Mouse (Mus musculus): ENCODE results near the gene Tmem63b. TPM values are rescaled to one million over a fixed set of nuclear protein-coding genes. Genes with fewer than 3 reads are reported as not detected.

The Tmem63b gene
- polyA plus RNA-seq, 1 experiment from 2014 or later: 88.2 TPM

- no peak for ATAC-seq
- Histone ChIP-seq H3K27me3 (replicated peaks; ENCODE audit: insufficient read depth, low read length) (no peaks in the 10 kb centered on the region), H3K9me3 (ENCODE audit: low read length) (no peaks in the 10 kb centered on the region), H3K27ac (ENCODE audit: low read length) (no peak overlapping the region), H3K4me1 (ENCODE audit: insufficient read depth, low read depth, low read length) (no peaks in the 10 kb centered on the region), H3K36me3 (ENCODE audit: insufficient read depth, low read length) (peaks cover 29% of the 10 kb centered on the region), H3K4me2 (replicated peaks; ENCODE audit: low read depth, low read length) (no peak overlapping the region), H3K4me3 (ENCODE audit: low read depth, low read length) (no peak overlapping the region), H3K9ac (replicated peaks; ENCODE audit: low read depth) (no peak overlapping the region)
- no peak for DNase-seq (ENCODE audit: low spot score)
- no peak for TF ChIP-seq EP300 (IDR thresholded peaks at IDR 0.05)
- TF ChIP-seq CTCF (IDR thresholded peaks at IDR 0.05): no peak
- WGBS: 78% methylated on average over 2 of the region's 2 CpGs
Measured at GRCm38 (mm10) chr17:45672598-45672997, 14.1 kb downstream of the Tmem63b start.

- Histone ChIP-seq H3K9ac (replicated peaks; ENCODE audit: low read depth) (no peak overlapping the region), H3K27me3 (replicated peaks; ENCODE audit: insufficient read depth, low read length) (no peaks in the 10 kb centered on the region), H3K9me3 (ENCODE audit: low read length) (no peaks in the 10 kb centered on the region), H3K36me3 (ENCODE audit: insufficient read depth, low read length) (peaks cover 33% of the 10 kb centered on the region), H3K4me1 (ENCODE audit: insufficient read depth, low read depth, low read length) (no peaks in the 10 kb centered on the region), H3K4me3 (ENCODE audit: low read depth, low read length) (no peak overlapping the region), H3K4me2 (replicated peaks; ENCODE audit: low read depth, low read length) (no peak overlapping the region), H3K27ac (ENCODE audit: low read length) (no peak overlapping the region)
- DNase-seq (ENCODE audit: low spot score) (no peak), ATAC-seq (0 out of 2 replicates have a peak, but pooled peaks have one; percentile 25)
- TF ChIP-seq EP300 (IDR thresholded peaks at IDR 0.05) (no peak), CTCF (IDR thresholded peaks at IDR 0.05) (peak; percentile 61)
- WGBS: 92% methylated on average over 1 of the region's 1 CpGs
Measured at GRCm38 (mm10) chr17:45671821-45672220, 14.9 kb downstream of the Tmem63b start.

GRCm38 (mm10) chr17:45667986-45668385, 18.7 kb downstream of the Tmem63b start:
- ATAC-seq (no peak), DNase-seq (ENCODE audit: low spot score) (no peak)
- no peak overlapping the region for H3K4me2 ChIP-seq (replicated peaks; ENCODE audit: low read depth, low read length)
- WGBS: 85% methylated on average over 10 of the region's 10 CpGs
- TF ChIP-seq CTCF (IDR thresholded peaks at IDR 0.05) (no peak), EP300 (IDR thresholded peaks at IDR 0.05) (no peak)
- peaks cover 29% of the 10 kb centered on the region for H3K36me3 ChIP-seq (ENCODE audit: insufficient read depth, low read length)
- H3K4me3 ChIP-seq (ENCODE audit: low read depth, low read length): no peak overlapping the region
- H3K27me3 ChIP-seq (replicated peaks; ENCODE audit: insufficient read depth, low read length): no peaks in the 10 kb centered on the region
- H3K9ac ChIP-seq (replicated peaks; ENCODE audit: low read depth): no peak overlapping the region
- H3K4me1 ChIP-seq (ENCODE audit: insufficient read depth, low read depth, low read length): no peaks in the 10 kb centered on the region
- no peak overlapping the region for H3K27ac ChIP-seq (ENCODE audit: low read length)
- no peaks in the 10 kb centered on the region for H3K9me3 ChIP-seq (ENCODE audit: low read length)

GRCm38 (mm10) chr17:45667481-45667880, 19.2 kb downstream of the Tmem63b start:
- 86% methylated on average over 9 of the region's 10 CpGs for WGBS
- Histone ChIP-seq H3K4me3 (ENCODE audit: low read depth, low read length) (no peak overlapping the region), H3K9ac (replicated peaks; ENCODE audit: low read depth) (no peak overlapping the region), H3K4me2 (replicated peaks; ENCODE audit: low read depth, low read length) (no peak overlapping the region), H3K36me3 (ENCODE audit: insufficient read depth, low read length) (peaks cover 24% of the 10 kb centered on the region), H3K9me3 (ENCODE audit: low read length) (no peaks in the 10 kb centered on the region), H3K27me3 (replicated peaks; ENCODE audit: insufficient read depth, low read length) (no peaks in the 10 kb centered on the region), H3K27ac (ENCODE audit: low read length) (no peak overlapping the region), H3K4me1 (ENCODE audit: insufficient read depth, low read depth, low read length) (no peaks in the 10 kb centered on the region)
- TF ChIP-seq EP300 (IDR thresholded peaks at IDR 0.05) (no peak), CTCF (IDR thresholded peaks at IDR 0.05) (no peak)
- DNase-seq (ENCODE audit: low spot score) (no peak), ATAC-seq (no peak)

GRCm38 (mm10) chr17:45666091-45666490, 20.6 kb downstream of the Tmem63b start:
- Histone ChIP-seq H3K4me1 (ENCODE audit: insufficient read depth, low read depth, low read length) (no peaks in the 10 kb centered on the region), H3K27ac (ENCODE audit: low read length) (no peak overlapping the region), H3K27me3 (replicated peaks; ENCODE audit: insufficient read depth, low read length) (no peaks in the 10 kb centered on the region), H3K9me3 (ENCODE audit: low read length) (no peaks in the 10 kb centered on the region), H3K4me3 (ENCODE audit: low read depth, low read length) (no peak overlapping the region), H3K9ac (replicated peaks; ENCODE audit: low read depth) (no peak overlapping the region), H3K4me2 (replicated peaks; ENCODE audit: low read depth, low read length) (no peak overlapping the region), H3K36me3 (ENCODE audit: insufficient read depth, low read length) (peaks cover 24% of the 10 kb centered on the region; the same call in 1 of the 2 replicates)
- TF ChIP-seq CTCF (IDR thresholded peaks at IDR 0.05) (no peak), EP300 (IDR thresholded peaks at IDR 0.05) (no peak)
- DNase-seq (ENCODE audit: low spot score) (no peak), ATAC-seq (no peak)
- 76% methylated on average over 11 of the region's 11 CpGs for WGBS

- Histone ChIP-seq H3K36me3 (ENCODE audit: insufficient read depth, low read length) (peaks cover 19% of the 10 kb centered on the region; the same call in 1 of the 2 replicates), H3K4me2 (replicated peaks; ENCODE audit: low read depth, low read length) (no peak overlapping the region), H3K4me1 (ENCODE audit: insufficient read depth, low read depth, low read length) (no peaks in the 10 kb centered on the region), H3K4me3 (ENCODE audit: low read depth, low read length) (no peak overlapping the region), H3K27me3 (replicated peaks; ENCODE audit: insufficient read depth, low read length) (no peaks in the 10 kb centered on the region), H3K9me3 (ENCODE audit: low read length) (no peaks in the 10 kb centered on the region), H3K27ac (ENCODE audit: low read length) (no peak overlapping the region), H3K9ac (replicated peaks; ENCODE audit: low read depth) (no peak overlapping the region)
- DNase-seq (ENCODE audit: low spot score) (no peak), ATAC-seq (no peak)
- 77% methylated on average over 13 of the region's 13 CpGs for WGBS
- no peak for TF ChIP-seq EP300 (IDR thresholded peaks at IDR 0.05)
- TF ChIP-seq CTCF (IDR thresholded peaks at IDR 0.05): no peak
Measured at GRCm38 (mm10) chr17:45664608-45665007, 22.1 kb downstream of the Tmem63b start.

Data from lung, postnatal 0 days (tissue).